Mouse (Mus musculus) bone marrow, adult 2 months (tissue): Measurements from ENCODE around the gene Macrod2. TPM values are rescaled to one million over a fixed set of nuclear protein-coding genes. Genes with fewer than 3 reads are reported as not detected.

Experiments
- H3K27ac ChIP-seq: fragments of 200-500 bp; 2 replicates; pipeline ENCODE4 v1.5.1; 2012; ENCODE audit warnings: low read depth, mild to moderate bottlenecking, control low read depth, inconsistent platforms, low read length; ENCODE audit not compliant: control insufficient read depth, poor library complexity, insufficient read depth
- H3K4me1 ChIP-seq: fragments of 200-500 bp; 2 replicates; pipeline ENCODE4 v1.6.1; 2011; ENCODE audit warnings: low read length; ENCODE audit not compliant: control insufficient read depth, insufficient read depth
- H3K4me3 ChIP-seq: fragments of 200-500 bp; replicated peaks from 2 replicates; pipeline ENCODE3; 2011; ENCODE audit warnings: mild to moderate bottlenecking, low read depth, low read length, control low read depth; ENCODE audit not compliant: control insufficient read depth
- CTCF ChIP-seq: fragments of 200-500 bp; IDR thresholded peaks from 2 replicates; pipeline ENCODE4 v1.5.1; 2011; ENCODE audit warnings: low read length, control low read depth; ENCODE audit not compliant: control insufficient read depth, insufficient read depth
- POLR2A ChIP-seq: fragments of 200-500 bp; IDR thresholded peaks from 2 replicates; pipeline ENCODE4 v1.6.1; 2011; ENCODE audit warnings: low read depth, mild to moderate bottlenecking, control low read depth, low read length, borderline replicate concordance; ENCODE audit not compliant: control insufficient read depth
- WGBS: fragments of 180-500 bp; shearing (Covaris S2); methylation state at CpG from one replicate; pipeline ENCODE4 v1.1.7; 2018; 5-methylcytosine and 5-hydroxymethylcytosine counted together
- polyA plus RNA-seq: library from polyadenylated mRNA; stranded (reverse); fragments of >200 nt; gene quantifications from 2 replicates; pipeline ENCODE4 v1.2.4, GENCODE M21; 2011; ENCODE audit warnings: low replicate concordance; ENCODE audit not compliant: missing spikeins, insufficient read depth, insufficient read length

Gene Macrod2
- polyA plus RNA-seq, 1 experiment = 2.8 TPM

DNA sequence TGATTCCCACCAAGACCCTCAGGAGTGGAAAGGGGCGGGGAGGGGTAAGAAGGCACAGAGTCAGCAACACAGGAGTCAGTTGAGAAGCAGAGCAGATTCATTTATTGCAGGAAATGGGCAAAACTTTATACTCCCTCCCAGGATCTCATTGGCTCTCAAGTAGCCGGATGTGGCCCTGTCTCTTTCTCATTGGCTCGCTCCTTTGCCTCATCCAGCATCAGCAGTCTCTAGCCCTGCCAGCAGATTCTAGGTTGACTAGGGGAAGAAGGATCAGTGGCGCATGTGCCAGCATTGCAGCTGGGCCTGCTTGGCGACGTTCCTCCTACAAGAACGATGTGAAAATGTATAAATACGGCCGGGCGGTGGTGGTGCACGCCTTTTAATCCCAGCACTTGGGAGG, 378.3 kb downstream of the Macrod2 start:
- no peak overlapping the region for H3K4me3 ChIP-seq
- 92% methylated on average over 11 of the region's 11 CpGs for WGBS
- H3K27ac ChIP-seq = no peak overlapping the region
- H3K4me1 ChIP-seq = no peaks in the 10 kb centered on the region
- no peak for TF ChIP-seq POLR2A
- TF ChIP-seq CTCF = no peak

DNA sequence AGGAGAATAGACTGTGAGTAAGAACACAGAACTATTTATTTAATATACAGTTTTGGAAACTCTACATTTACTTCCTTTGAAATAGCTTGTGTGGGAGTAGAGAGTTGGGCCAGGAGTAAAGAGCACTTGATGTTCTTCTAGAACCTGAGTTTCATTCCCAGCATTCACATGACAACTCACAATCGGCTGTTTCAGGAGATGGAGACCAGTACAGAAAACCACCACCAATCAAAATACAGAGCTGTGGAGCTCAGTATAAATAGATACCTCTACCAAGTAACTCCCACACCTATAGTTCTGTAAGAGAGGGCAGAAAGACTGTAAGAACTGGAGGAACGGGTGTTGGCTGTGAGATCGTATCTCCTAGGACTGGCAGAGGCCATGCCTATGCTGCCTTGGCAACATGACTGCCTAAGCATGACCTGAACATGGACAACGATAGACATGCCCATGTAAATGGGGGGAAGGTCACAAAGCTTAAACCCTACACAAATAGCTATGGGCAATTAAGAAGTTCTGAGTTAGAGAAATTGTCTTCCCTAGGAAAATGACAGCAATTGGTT, 379.8 kb downstream of the Macrod2 start:
- 84% methylated on average over 4 of the region's 4 CpGs for WGBS
- Histone ChIP-seq H3K4me3 (no peak overlapping the region), H3K4me1 (no peaks in the 10 kb centered on the region), H3K27ac (no peak overlapping the region)
- TF ChIP-seq CTCF = no peak
- no peak for TF ChIP-seq POLR2A

DNA sequence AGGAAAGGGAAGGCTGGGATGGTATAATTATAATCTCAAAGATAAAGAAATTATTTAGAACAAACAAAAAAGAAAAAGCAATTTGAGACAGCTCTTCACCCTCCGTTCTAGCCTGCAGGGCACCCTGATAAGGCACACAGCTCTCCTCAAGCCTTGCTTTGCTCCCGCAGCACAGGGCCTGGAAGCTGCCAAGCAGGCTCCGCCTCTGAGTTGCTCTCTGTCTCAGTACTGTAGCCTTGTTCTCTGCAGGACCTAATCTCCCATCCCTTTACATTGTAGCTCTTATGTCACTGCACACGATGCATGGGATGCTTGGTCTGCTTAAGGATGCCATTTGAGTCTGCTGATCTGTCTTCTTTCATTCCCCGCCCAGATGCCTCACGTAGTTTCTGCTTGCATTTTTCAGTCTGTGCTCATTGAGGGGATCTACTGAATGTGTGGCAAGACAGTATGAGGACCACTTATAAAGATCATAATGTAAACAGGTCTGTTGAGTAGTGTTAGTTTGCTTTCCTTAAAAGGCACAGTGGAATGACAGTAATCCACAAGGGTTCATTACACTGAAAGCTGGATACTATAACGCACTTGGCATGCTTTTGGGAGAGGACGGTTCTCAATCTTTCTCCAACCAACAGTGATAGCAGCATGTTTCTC, 380.5 kb downstream of the Macrod2 start:
- Histone ChIP-seq H3K4me3 (no peak overlapping the region), H3K4me1 (no peaks in the 10 kb centered on the region), H3K27ac (no peak overlapping the region)
- WGBS = 75% methylated on average over 8 of the region's 8 CpGs
- TF ChIP-seq CTCF (no peak), POLR2A (no peak)

DNA sequence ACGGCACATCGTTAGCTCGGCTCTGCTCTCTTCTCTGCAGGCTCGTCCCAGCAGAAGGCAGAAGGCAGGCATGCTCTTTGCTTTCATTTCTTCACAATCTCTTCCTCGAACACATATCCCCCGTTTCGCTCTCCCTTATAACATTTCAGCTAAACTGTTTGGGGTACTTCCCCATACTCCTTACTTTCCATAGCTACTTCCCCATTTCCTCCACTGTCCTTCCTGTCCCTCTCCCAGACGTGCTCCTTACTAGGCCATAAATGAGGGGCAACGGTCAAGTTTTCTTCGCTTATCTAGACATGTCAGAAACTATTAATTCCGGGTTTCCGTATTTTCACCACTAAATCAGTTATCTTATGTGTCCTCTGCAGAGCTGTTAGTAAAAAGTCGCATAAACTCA, 383.1 kb downstream of the Macrod2 start:
- 14% methylated on average over 13 of the region's 13 CpGs for WGBS

DNA sequence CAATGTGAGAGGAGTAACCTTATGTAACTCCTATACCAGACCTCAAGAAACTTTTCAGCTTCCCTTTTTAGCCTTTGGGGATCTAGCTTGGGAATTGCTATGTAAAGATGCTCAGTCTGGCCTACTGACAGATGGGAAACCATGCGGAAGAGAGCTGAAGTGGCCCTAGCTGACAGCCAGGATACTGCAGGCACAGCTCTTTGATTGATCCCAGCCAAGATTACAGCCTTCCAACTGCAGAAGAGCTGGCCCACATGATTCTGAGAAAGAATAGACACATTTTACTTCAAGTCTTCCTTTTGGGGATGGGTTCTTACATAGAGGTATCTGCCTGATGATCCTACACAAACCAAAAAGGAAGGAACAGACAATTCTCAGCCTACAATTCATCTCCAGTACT, 387.9 kb downstream of the Macrod2 start:
- 94% methylated on average over 1 of the region's 1 CpGs for WGBS
- TF ChIP-seq CTCF = no peak
- Histone ChIP-seq H3K27ac (no peak overlapping the region), H3K4me1 (no peaks in the 10 kb centered on the region), H3K4me3 (no peak overlapping the region)

More for the DNA sequence above, 383.1 kb downstream of the Macrod2 start:
- H3K4me1 ChIP-seq = no peaks in the 10 kb centered on the region
- peak overlapping the region; percentile 26 for H3K4me3 ChIP-seq
- TF ChIP-seq POLR2A (no peak), CTCF (no peak)
- no peak overlapping the region for H3K27ac ChIP-seq

DNA sequence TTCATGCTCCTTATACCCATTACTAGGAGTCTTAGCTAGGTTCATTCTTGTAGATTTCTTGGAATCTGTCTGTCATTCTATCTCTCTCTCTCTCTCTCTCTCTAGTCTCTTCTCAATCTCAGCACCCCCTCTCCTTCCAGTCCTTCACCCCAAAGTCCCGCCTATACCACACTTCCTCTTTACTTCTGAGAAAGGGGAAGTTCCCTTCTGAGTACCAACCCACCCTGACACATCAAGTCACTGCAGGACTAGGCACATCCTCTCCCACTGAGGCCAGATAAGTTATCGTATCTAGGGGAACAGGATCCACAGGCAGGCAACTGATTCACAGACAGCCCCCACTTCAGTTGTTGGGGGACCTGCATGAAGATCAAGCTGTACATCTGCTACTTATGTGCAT, 389.5 kb downstream of the Macrod2 start:
- TF ChIP-seq POLR2A (no peak), CTCF (no peak)
- WGBS = 0% methylated on average over 2 of the region's 2 CpGs
- Histone ChIP-seq H3K4me1 (no peaks in the 10 kb centered on the region), H3K4me3 (no peak overlapping the region), H3K27ac (no peak overlapping the region)

DNA sequence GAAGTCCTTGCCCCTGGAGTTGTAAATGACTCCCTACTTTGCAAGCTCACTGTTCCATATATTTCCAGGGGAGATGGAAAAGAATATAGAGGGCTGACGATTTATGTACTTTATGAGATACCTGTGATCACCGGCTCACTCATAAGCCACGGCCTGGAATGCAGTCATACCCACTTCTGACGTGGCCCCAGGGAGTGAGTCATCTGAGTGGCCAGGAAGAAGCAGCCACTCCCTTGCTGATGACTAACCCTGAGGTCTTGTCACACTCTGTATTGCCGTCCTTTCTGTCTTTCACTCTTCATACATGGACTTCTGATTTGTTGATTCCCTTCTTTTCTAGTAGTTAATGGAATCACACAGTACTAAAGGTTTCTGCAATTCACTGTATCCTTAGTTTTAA, 395.3 kb downstream of the Macrod2 start:
- Histone ChIP-seq H3K4me1 (no peaks in the 10 kb centered on the region; the same call in 1 of the 2 replicates), H3K27ac (no peak overlapping the region), H3K4me3 (no peak overlapping the region)
- 49% methylated on average over 5 of the region's 5 CpGs for WGBS
- no peak for TF ChIP-seq POLR2A
- TF ChIP-seq CTCF = no peak

DNA sequence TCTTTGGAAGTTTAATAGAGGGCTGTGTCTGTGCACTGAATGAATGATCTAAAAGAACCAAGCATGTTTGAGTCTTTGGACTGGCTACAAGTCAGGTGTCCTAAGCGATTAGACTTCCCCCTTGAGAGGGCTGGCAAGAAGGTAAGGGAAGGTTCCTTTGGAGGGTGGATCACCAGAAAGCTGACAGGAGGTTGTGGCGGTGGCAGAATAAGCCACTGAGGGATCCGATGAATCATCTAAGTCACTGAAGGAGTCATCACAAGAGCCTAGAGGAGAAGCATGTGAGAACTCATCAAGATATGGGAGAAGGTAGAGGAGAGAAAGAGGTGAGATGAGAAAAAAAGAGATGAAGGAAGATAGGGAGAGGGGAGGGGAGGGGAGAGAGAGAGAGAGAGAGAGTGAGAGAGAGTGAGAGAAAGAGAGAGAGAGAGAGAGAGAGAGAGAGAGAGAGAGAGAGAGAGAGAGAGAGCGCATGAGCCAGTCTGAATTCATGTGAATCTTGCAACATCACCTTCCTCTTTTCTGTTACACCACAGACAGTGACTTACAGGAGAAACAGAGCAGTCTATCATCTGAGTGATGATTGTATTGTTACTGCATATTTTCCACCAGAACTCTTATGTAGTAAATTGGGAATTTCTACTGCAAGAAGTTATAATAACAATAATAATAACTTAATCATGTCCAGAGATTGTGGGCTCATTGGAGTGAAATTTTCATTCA, 398.9 kb downstream of the Macrod2 start:
- 24% methylated on average over 4 of the region's 4 CpGs for WGBS
- TF ChIP-seq POLR2A = no peak
- no peak for TF ChIP-seq CTCF
- Histone ChIP-seq H3K4me1 (no peaks in the 10 kb centered on the region; the same call in 1 of the 2 replicates), H3K4me3 (no peak overlapping the region), H3K27ac (peak overlapping the region; percentile 48; the same call in 1 of the 2 replicates)

DNA sequence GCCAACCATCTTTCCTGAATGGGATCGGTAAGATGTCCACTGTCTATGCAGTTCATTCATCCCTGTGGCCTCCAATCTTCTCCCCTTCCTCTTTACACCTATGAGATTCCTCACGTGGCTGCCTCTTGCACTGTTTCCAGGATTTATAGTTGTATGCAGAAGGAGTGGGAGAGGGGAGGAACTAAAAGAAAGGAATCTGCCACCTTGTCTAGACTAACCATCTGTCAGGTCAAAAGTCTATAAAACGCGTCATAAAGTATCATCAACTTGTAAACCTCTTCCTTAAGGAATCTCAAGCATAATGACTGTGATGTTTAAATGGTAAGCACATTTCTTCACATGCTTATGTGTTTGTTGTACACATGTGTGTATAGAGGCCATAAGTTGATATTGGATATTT, 416.6 kb downstream of the Macrod2 start:
- TF ChIP-seq POLR2A = no peak
- TF ChIP-seq CTCF = no peak
- no peaks in the 10 kb centered on the region for H3K4me1 ChIP-seq

More for the DNA sequence above, 416.6 kb downstream of the Macrod2 start:
- Histone ChIP-seq H3K27ac (no peak overlapping the region), H3K4me3 (no peak overlapping the region)
- WGBS = 78% methylated on average over 4 of the region's 4 CpGs
